Mouse (Mus musculus) adrenal gland, postnatal 10 days (tissue): ENCODE measurements at regions not wholly inside any gene's neighbourhood (a gene's known extent, or its start where the extent isn't known, plus 50 kb on each side); places are given as distances from the start of the nearest gene placed in this dataset.

Experiments
- DNase-seq: peaks from one replicate; pipeline ENCODE4 v3.0.0; 2021; ENCODE audit warnings: mixed read lengths

GRCm38 (mm10) chr7:136104021-136104420, 387.9 kb upstream of the Mki67 start:
- peak; percentile 18 for DNase-seq

GRCm38 (mm10) chr7:136112163-136112562, 396.0 kb upstream of the Mki67 start:
- no peak for DNase-seq

GRCm38 (mm10) chr7:136120930-136121329, 404.8 kb upstream of the Mki67 start:
- DNase-seq, result no peak

- DNase-seq, result no peak
Measured at GRCm38 (mm10) chr7:136121406-136121805, 405.2 kb upstream of the Mki67 start.

- peak; percentile 35 for DNase-seq
Measured at GRCm38 (mm10) chr7:136124786-136125185, 408.6 kb upstream of the Mki67 start.

- no peak for DNase-seq
Measured at GRCm38 (mm10) chr7:136126393-136126792, 410.2 kb upstream of the Mki67 start.

- DNase-seq, result no peak
Measured at GRCm38 (mm10) chr7:136127576-136127975, 411.4 kb upstream of the Mki67 start.

- DNase-seq, result peak; percentile 33
Measured at GRCm38 (mm10) chr7:136129721-136130123, 413.6 kb upstream of the Mki67 start.

- DNase-seq, result no peak
Measured at GRCm38 (mm10) chr7:136130666-136131239, 414.6 kb upstream of the Mki67 start.

- DNase-seq, result no peak
Measured at GRCm38 (mm10) chr7:136132976-136133375, 416.8 kb upstream of the Mki67 start.

GRCm38 (mm10) chr7:136136666-136137065, 420.5 kb upstream of the Mki67 start:
- DNase-seq, result no peak

GRCm38 (mm10) chr7:136137341-136137740, 421.2 kb upstream of the Mki67 start:
- DNase-seq, result no peak

GRCm38 (mm10) chr7:136137831-136138602, 421.9 kb upstream of the Mki67 start:
- DNase-seq, result no peak

- no peak for DNase-seq
Measured at GRCm38 (mm10) chr7:136142832-136143231, 426.7 kb upstream of the Mki67 start.

- no peak for DNase-seq
Measured at GRCm38 (mm10) chr7:136150196-136150595, 434.0 kb upstream of the Mki67 start.

GRCm38 (mm10) chr7:136151301-136151930, 435.3 kb upstream of the Mki67 start:
- DNase-seq, result no peak

GRCm38 (mm10) chr7:136152470-136152869, 436.3 kb upstream of the Mki67 start:
- DNase-seq, result peak; percentile 76

- no peak for DNase-seq
Measured at GRCm38 (mm10) chr7:136153621-136154020, 437.5 kb upstream of the Mki67 start.

- DNase-seq, result no peak
Measured at GRCm38 (mm10) chr7:136159136-136159535, 443.0 kb upstream of the Mki67 start.

GRCm38 (mm10) chr7:136161526-136161925, 445.4 kb upstream of the Mki67 start:
- DNase-seq, result peak; percentile 15

GRCm38 (mm10) chr7:136164834-136165233, 448.7 kb upstream of the Mki67 start:
- DNase-seq, result no peak

- no peak for DNase-seq
Measured at GRCm38 (mm10) chr7:136169261-136169660, 453.1 kb upstream of the Mki67 start.

GRCm38 (mm10) chr7:136176373-136176772, 460.2 kb upstream of the Mki67 start:
- no peak for DNase-seq

- DNase-seq, result no peak
Measured at GRCm38 (mm10) chr7:136180996-136181395, 464.8 kb upstream of the Mki67 start.
